ENCODE assay signal across 8 mouse cellular contexts in genomic region chr3:104817991-104818748, GRCm38 (mm10). TPM values are rescaled to one million over a fixed set of nuclear protein-coding genes. Genes with fewer than 3 reads are reported as not detected.
DNase-seq lines count a peak whose midpoint lies in the region; ATAC-seq lines count a peak whose summit lies in the region.

TSS of gene Mov10 (minus strand) at chr3:104818563.

- H3K4me1 ChIP-seq in hindbrain, embryonic 12.5 days = peaks cover 14% of the 10 kb centered on the region

- H3K9ac ChIP-seq in hindbrain, embryonic 12.5 days = peak within 1 kb of the TSS; percentile 80

- peak within 1 kb of the TSS; percentile 99 for H3K4me2 ChIP-seq in hindbrain, embryonic 12.5 days (replicated peaks)

- no peaks in the 10 kb centered on the region for H3K9me3 ChIP-seq in hindbrain, embryonic 12.5 days (replicated peaks)

- DNase-seq in R1 (ENCODE audit: low read depth, low spot score) = peak; percentile 93
- DNase-seq in cerebellum, adult 9-11 months = peak; percentile 24
- peak in 1 of 2 experiments; percentile 29 for DNase-seq in frontal cortex, adult 2 months (ENCODE audit: extremely low spot score in 1 of 2, low spot score in 1 of 2)
- DNase-seq in layer of hippocampus, postnatal 25 days (ENCODE audit: extremely low spot score in 1 of 2, low spot score in 1 of 2) = peak; percentile 38 to 42
- DNase-seq in right cerebral cortex, adult 18-20 months = peak; percentile 19
- peak; percentile 54 for DNase-seq in urinary bladder, postnatal 25 days (ENCODE audit: low spot score)

- H3K36me3 ChIP-seq in hindbrain, embryonic 12.5 days = peaks cover 6% of the 10 kb centered on the region; the same call in 1 of the 2 replicates
- H3K36me3 ChIP-seq in macrophage (ENCODE audit: inconsistent target) = no peaks in the 10 kb centered on the region; the same call in 1 of the 2 replicates

- H3K79me2 ChIP-seq in macrophage (ENCODE audit: inconsistent target) = peaks cover 43% of the 10 kb centered on the region; the same call in 1 of the 2 replicates

- peak; percentile 75 for ATAC-seq in hindbrain, embryonic 12.5 days (ENCODE audit: low FRiP score)

- under 1% methylated on average over 35 of the region's 40 CpGs for WGBS in hindbrain, embryonic 12.5 days
- WGBS in macrophage (ENCODE audit: missing documents) = 1% methylated on average over 33 of the region's 40 CpGs

- no peaks in the 10 kb centered on the region for H3K27me3 ChIP-seq in hindbrain, embryonic 12.5 days

- H3K27ac ChIP-seq in hindbrain, embryonic 12.5 days = peak within 1 kb of the TSS; percentile 66
- peak within 1 kb of the TSS; percentile 79 for H3K27ac ChIP-seq in macrophage

- peak within 1 kb of the TSS; percentile 75 for H3K4me3 ChIP-seq in hindbrain, embryonic 12.5 days
- H3K4me3 ChIP-seq in macrophage (ENCODE audit: inconsistent target) = peak within 1 kb of the TSS; percentile 82

RNA-seq across cellular contexts. Expression of gene Mov10, which starts in this region (rescaled TPM):
- polyA plus RNA-seq in frontal cortex, adult 2 months (2012; rRNA removed) = 15.0 TPM in 2 replicates
- polyA plus RNA-seq in hindbrain, embryonic 12.5 days (2016; fragmentation: Nextera tagmentation; extraction: Ambion mirVana) = 27.1 and 38.0 TPM in 2 replicates
- total RNA-seq in layer of hippocampus, postnatal 25 days (2021) = 10 to 100 TPM in 1 of 2 experiments, 1 to 10 TPM in 1; 7.0 to 12.5 TPM
- total RNA-seq in macrophage (2018; cell fraction: chromatin; rRNA removed) = 100 to 1,000 TPM in 9 of 26 experiments, 10 to 100 TPM in 17; 16.7 to 237 (median 59.2) TPM
- total RNA-seq in macrophage (2018; cell fraction: cytosol; rRNA removed) = 100 to 1,000 TPM in 12 of 26 experiments, 10 to 100 TPM in 14; 23.8 to 177 (median 62.2) TPM
- total RNA-seq in macrophage (2018; cell fraction: nucleus; rRNA removed) = 100 to 1,000 TPM in 12 of 26 experiments, 10 to 100 TPM in 14; 23.7 to 199 (median 83.9) TPM
- 24.0 to 42.1 TPM (median 27.2 TPM) in 3 replicates for polyA plus RNA-seq in macrophage (2018)
